Mouse (Mus musculus): ENCODE data around the gene Khk. TPM values are rescaled to one million over a fixed set of nuclear protein-coding genes. Genes with fewer than 3 reads are reported as not detected.
A peak's percentile ranks its signal among the peaks of the same experiment; 100 is the strongest.

The Khk gene
- polyA plus RNA-seq, 1 experiment from 2014 or later = 11.2 TPM

- Histone ChIP-seq H3K9me3 (ENCODE audit: control insufficient read depth, low read length) (no peaks in the 10 kb centered on the region), H3K27ac (no peak overlapping the region), H3K4me3 (replicated peaks; ENCODE audit: low read length) (no peak overlapping the region), H3K4me2 (replicated peaks) (no peak overlapping the region), H3K9ac (no peak overlapping the region), H3K36me3 (replicated peaks; ENCODE audit: control insufficient read depth, insufficient read depth) (no peaks in the 10 kb centered on the region), H3K4me1 (replicated peaks; ENCODE audit: control insufficient read depth, insufficient read depth, low read length) (peaks cover 33% of the 10 kb centered on the region), H3K27me3 (ENCODE audit: control insufficient read depth, insufficient read depth, low read length) (no peaks in the 10 kb centered on the region)
- WGBS = 88% methylated on average over 11 of the region's 11 CpGs
- DNase-seq (ENCODE audit: low spot score) = no peak
- no peak for ATAC-seq (ENCODE audit: low FRiP score)
These were observed 3.9 kb upstream of the Khk start for GRCm38 (mm10) chr5:30917348-30917747.

- H3K36me3 ChIP-seq (replicated peaks; ENCODE audit: control insufficient read depth, insufficient read depth) = no peaks in the 10 kb centered on the region
- H3K27ac ChIP-seq = no peak overlapping the region
- no peak overlapping the region for H3K4me3 ChIP-seq (replicated peaks; ENCODE audit: low read length)
- H3K27me3 ChIP-seq (ENCODE audit: control insufficient read depth, insufficient read depth, low read length) = no peaks in the 10 kb centered on the region
- no peak overlapping the region for H3K9ac ChIP-seq
- H3K9me3 ChIP-seq (ENCODE audit: control insufficient read depth, low read length) = no peaks in the 10 kb centered on the region
- H3K4me2 ChIP-seq (replicated peaks) = no peak overlapping the region
- ATAC-seq (ENCODE audit: low FRiP score) (no peak), DNase-seq (ENCODE audit: low spot score) (no peak)
- WGBS = 85% methylated on average over 31 of the region's 31 CpGs
- peaks cover 31% of the 10 kb centered on the region for H3K4me1 ChIP-seq (replicated peaks; ENCODE audit: control insufficient read depth, insufficient read depth, low read length)
These were observed 3.1 kb upstream of the Khk start for GRCm38 (mm10) chr5:30917891-30918670.

GRCm38 (mm10) chr5:30918691-30919090, 2.5 kb upstream of the Khk start:
- no peak overlapping the region for H3K9ac ChIP-seq
- H3K4me2 ChIP-seq (replicated peaks) = no peak overlapping the region
- ATAC-seq (ENCODE audit: low FRiP score) (no peak), DNase-seq (ENCODE audit: low spot score) (no peak)
- peaks cover 27% of the 10 kb centered on the region for H3K4me1 ChIP-seq (replicated peaks; ENCODE audit: control insufficient read depth, insufficient read depth, low read length)
- no peaks in the 10 kb centered on the region for H3K9me3 ChIP-seq (ENCODE audit: control insufficient read depth, low read length)
- no peak overlapping the region for H3K4me3 ChIP-seq (replicated peaks; ENCODE audit: low read length)
- 87% methylated on average over 8 of the region's 8 CpGs for WGBS
- no peaks in the 10 kb centered on the region for H3K36me3 ChIP-seq (replicated peaks; ENCODE audit: control insufficient read depth, insufficient read depth)
- H3K27me3 ChIP-seq (ENCODE audit: control insufficient read depth, insufficient read depth, low read length) = no peaks in the 10 kb centered on the region
- no peak overlapping the region for H3K27ac ChIP-seq

DNA sequence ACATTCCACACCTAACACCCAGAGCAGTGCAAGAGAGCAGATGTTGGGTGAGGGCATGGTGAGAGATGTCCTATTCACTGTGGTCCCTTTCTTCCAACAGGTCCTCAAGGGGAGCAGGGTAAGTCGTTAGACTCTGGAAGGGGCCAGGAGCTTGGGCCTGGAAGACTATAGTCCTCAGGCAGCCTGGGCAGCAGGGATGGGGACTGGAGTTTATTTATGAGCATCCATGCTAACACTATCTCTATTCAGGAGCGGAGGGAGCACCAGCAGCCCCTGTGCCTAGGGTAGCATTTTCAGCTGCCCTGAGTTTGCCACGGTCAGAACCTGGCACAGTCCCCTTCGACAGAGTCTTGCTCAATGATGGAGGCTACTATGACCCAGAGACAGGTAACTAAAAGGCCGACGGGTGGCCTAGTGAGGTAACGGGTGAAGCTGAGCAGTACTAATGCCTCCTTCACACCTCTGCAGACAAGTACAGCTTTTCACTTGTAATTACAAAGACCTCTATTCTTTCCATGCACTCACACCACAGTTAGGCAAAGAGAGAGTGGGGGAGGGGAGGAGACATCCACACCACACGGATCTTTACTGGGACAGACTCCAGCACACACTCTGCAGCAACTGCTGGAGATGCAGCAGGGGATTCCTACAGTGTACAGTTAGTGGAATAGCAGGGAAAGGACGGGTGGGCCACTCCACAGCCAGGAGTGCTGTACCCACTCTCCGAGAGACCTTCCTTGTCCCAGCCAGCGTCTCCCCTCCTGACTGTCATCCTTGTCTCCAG, 1.2 kb upstream of the Khk start:
- Histone ChIP-seq H3K27ac (no peak overlapping the region), H3K4me1 (replicated peaks; ENCODE audit: control insufficient read depth, insufficient read depth, low read length) (peaks cover 23% of the 10 kb centered on the region), H3K36me3 (replicated peaks; ENCODE audit: control insufficient read depth, insufficient read depth) (no peaks in the 10 kb centered on the region), H3K4me3 (replicated peaks; ENCODE audit: low read length) (no peak overlapping the region), H3K4me2 (replicated peaks) (no peak overlapping the region), H3K27me3 (ENCODE audit: control insufficient read depth, insufficient read depth, low read length) (no peaks in the 10 kb centered on the region), H3K9ac (no peak overlapping the region), H3K9me3 (ENCODE audit: control insufficient read depth, low read length) (no peaks in the 10 kb centered on the region)
- ATAC-seq (ENCODE audit: low FRiP score) (no peak), DNase-seq (ENCODE audit: low spot score) (no peak)
- WGBS = 74% methylated on average over 11 of the region's 11 CpGs

DNA sequence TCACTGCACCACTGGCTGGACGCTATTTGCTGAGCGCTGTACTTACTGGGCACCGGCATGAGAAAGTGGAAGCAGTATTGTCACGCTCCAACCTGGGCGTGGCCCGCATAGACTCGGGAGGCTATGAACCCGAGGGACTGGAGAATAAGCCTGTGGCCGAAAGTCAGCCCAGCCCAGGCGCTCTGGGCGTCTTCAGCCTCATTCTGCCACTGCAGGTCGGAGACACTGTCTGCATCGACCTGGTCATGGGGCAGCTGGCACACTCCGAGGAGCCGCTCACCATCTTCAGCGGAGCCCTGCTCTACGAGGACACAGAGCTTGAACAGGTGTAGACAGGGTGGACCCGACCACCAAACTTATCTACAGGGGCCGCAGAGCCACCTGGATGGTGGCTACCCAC, 610 bp upstream of the Khk start:
- Histone ChIP-seq H3K4me3 (replicated peaks; ENCODE audit: low read length) (no peak overlapping the region), H3K4me2 (replicated peaks) (peak overlapping the region; percentile 85; the same call in 1 of the 2 replicates), H3K9ac (no peak overlapping the region), H3K27ac (no peak overlapping the region), H3K9me3 (ENCODE audit: control insufficient read depth, low read length) (no peaks in the 10 kb centered on the region), H3K36me3 (replicated peaks; ENCODE audit: control insufficient read depth, insufficient read depth) (no peaks in the 10 kb centered on the region), H3K4me1 (replicated peaks; ENCODE audit: control insufficient read depth, insufficient read depth, low read length) (peaks cover 18% of the 10 kb centered on the region), H3K27me3 (ENCODE audit: control insufficient read depth, insufficient read depth, low read length) (no peaks in the 10 kb centered on the region)
- WGBS = 61% methylated on average over 19 of the region's 19 CpGs
- no peak for DNase-seq (ENCODE audit: low spot score)
- peak; percentile 12; the same call in 1 of the 2 replicates for ATAC-seq (ENCODE audit: low FRiP score)

- Histone ChIP-seq H3K36me3 (replicated peaks; ENCODE audit: control insufficient read depth, insufficient read depth) (no peaks in the 10 kb centered on the region), H3K9ac (0 out of 2 replicates have a peak overlapping the region, but pooled peaks have one; percentile 53), H3K4me3 (replicated peaks; ENCODE audit: low read length) (peak overlapping the region; percentile 45; the same call in 1 of the 2 replicates), H3K9me3 (ENCODE audit: control insufficient read depth, low read length) (no peaks in the 10 kb centered on the region), H3K4me1 (replicated peaks; ENCODE audit: control insufficient read depth, insufficient read depth, low read length) (peaks cover 12% of the 10 kb centered on the region), H3K27ac (no peak overlapping the region), H3K27me3 (ENCODE audit: control insufficient read depth, insufficient read depth, low read length) (no peaks in the 10 kb centered on the region), H3K4me2 (replicated peaks) (peak overlapping the region; percentile 85)
- 75% methylated on average over 10 of the region's 10 CpGs for WGBS
- no peak for ATAC-seq (ENCODE audit: low FRiP score)
- no peak for DNase-seq (ENCODE audit: low spot score)
These were observed 1.4 kb downstream of the Khk start for GRCm38 (mm10) chr5:30922581-30923041.

- H3K4me3 ChIP-seq (replicated peaks; ENCODE audit: low read length) = no peak overlapping the region
- peaks cover 12% of the 10 kb centered on the region for H3K4me1 ChIP-seq (replicated peaks; ENCODE audit: control insufficient read depth, insufficient read depth, low read length)
- H3K9me3 ChIP-seq (ENCODE audit: control insufficient read depth, low read length) = no peaks in the 10 kb centered on the region
- ATAC-seq (ENCODE audit: low FRiP score) (no peak), DNase-seq (ENCODE audit: low spot score) (no peak)
- H3K27ac ChIP-seq = no peak overlapping the region
- no peaks in the 10 kb centered on the region for H3K27me3 ChIP-seq (ENCODE audit: control insufficient read depth, insufficient read depth, low read length)
- no peak overlapping the region for H3K4me2 ChIP-seq (replicated peaks)
- H3K36me3 ChIP-seq (replicated peaks; ENCODE audit: control insufficient read depth, insufficient read depth) = no peaks in the 10 kb centered on the region
- WGBS = 85% methylated on average over 6 of the region's 6 CpGs
- no peak overlapping the region for H3K9ac ChIP-seq
These were observed 1.9 kb downstream of the Khk start for GRCm38 (mm10) chr5:30923119-30923518.

GRCm38 (mm10) chr5:30924614-30925013, 3.4 kb downstream of the Khk start:
- no peak overlapping the region for H3K4me2 ChIP-seq (replicated peaks)
- no peak overlapping the region for H3K9ac ChIP-seq
- no peak overlapping the region for H3K4me3 ChIP-seq (replicated peaks; ENCODE audit: low read length)
- ATAC-seq (ENCODE audit: low FRiP score) = no peak
- H3K27me3 ChIP-seq (ENCODE audit: control insufficient read depth, insufficient read depth, low read length) = no peaks in the 10 kb centered on the region
- H3K9me3 ChIP-seq (ENCODE audit: control insufficient read depth, low read length) = no peaks in the 10 kb centered on the region
- H3K4me1 ChIP-seq (replicated peaks; ENCODE audit: control insufficient read depth, insufficient read depth, low read length) = peaks cover 12% of the 10 kb centered on the region
- WGBS = 86% methylated on average over 8 of the region's 8 CpGs
- no peak overlapping the region for H3K27ac ChIP-seq
- DNase-seq (ENCODE audit: low spot score) = no peak
- no peaks in the 10 kb centered on the region for H3K36me3 ChIP-seq (replicated peaks; ENCODE audit: control insufficient read depth, insufficient read depth)

DNA sequence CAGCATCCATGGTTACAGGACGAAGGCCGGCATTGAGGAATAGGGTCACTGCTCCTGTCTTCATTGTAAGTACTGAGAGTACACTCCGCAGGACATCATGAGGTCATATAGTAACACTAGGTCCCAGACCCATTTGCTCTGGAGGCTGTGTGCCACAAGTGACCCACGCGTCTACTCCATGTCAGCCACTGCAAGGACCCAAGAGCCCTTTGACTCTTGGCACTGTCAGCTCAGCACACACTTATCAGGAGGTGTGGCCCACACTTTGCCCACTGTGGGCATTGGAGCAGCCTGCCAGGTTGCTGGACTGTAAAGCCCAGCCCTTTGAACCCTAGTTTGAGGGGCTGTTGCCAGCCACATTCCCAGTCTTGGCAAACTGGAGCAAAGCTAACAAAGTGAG, 4.0 kb downstream of the Khk start:
- no peak overlapping the region for H3K9ac ChIP-seq
- DNase-seq (ENCODE audit: low spot score) (no peak), ATAC-seq (ENCODE audit: low FRiP score) (no peak)

More for the DNA sequence above, 4.0 kb downstream of the Khk start:
- WGBS = 92% methylated on average over 5 of the region's 5 CpGs
- peaks cover 12% of the 10 kb centered on the region for H3K4me1 ChIP-seq (replicated peaks; ENCODE audit: control insufficient read depth, insufficient read depth, low read length)
- no peak overlapping the region for H3K4me3 ChIP-seq (replicated peaks; ENCODE audit: low read length)
- H3K9me3 ChIP-seq (ENCODE audit: control insufficient read depth, low read length) = no peaks in the 10 kb centered on the region
- no peak overlapping the region for H3K27ac ChIP-seq
- H3K4me2 ChIP-seq (replicated peaks) = no peak overlapping the region
- no peaks in the 10 kb centered on the region for H3K36me3 ChIP-seq (replicated peaks; ENCODE audit: control insufficient read depth, insufficient read depth)
- no peaks in the 10 kb centered on the region for H3K27me3 ChIP-seq (ENCODE audit: control insufficient read depth, insufficient read depth, low read length)

Data from hindbrain, embryonic 14.5 days (tissue).